Comparison of ENCODE assay signal across 17 mouse cellular contexts in genomic region chr6:91268318-91268717, GRCm38 (mm10). TPM values are rescaled to one million over a fixed set of nuclear protein-coding genes. Genes with fewer than 3 reads are reported as not detected.
"Had no signal": no experiment of that assay in that cellular context is flagged by ENCODE, and none has a peak within 500 bp of the region (broad histone marks: within the 10 kb centered on the region; RNA-seq: fewer than 3 reads in every experiment).

No protein-coding gene starts in this region.

- H3K27ac ChIP-seq: kidney, postnatal 0 days; liver, embryonic 15.5 days; neural tube, embryonic 13.5 days had no signal

- H3K9ac ChIP-seq: liver, embryonic 15.5 days; neural tube, embryonic 13.5 days had no signal

- H3K4me3 ChIP-seq: liver, embryonic 15.5 days; midbrain, embryonic 10.5 days; neural tube, embryonic 13.5 days had no signal

- ATAC-seq: lung, postnatal 0 days; midbrain, embryonic 16.5 days had no signal

- H3K36me3 ChIP-seq: liver, embryonic 15.5 days; midbrain, embryonic 10.5 days; neural tube, embryonic 13.5 days had no signal

- DNase-seq: kidney, adult 11 months; kidney, adult 9 months; kidney, postnatal 36 days; layer of hippocampus, adult 9-11 months; layer of hippocampus, postnatal 36 days; lung, adult 2 months; lung, postnatal 36 days; retina, postnatal 1 day; right cerebral cortex, postnatal 14 days had no signal

- H3K4me1 ChIP-seq: liver, embryonic 15.5 days had no signal

- H3K27me3 ChIP-seq: liver, embryonic 15.5 days; neural tube, embryonic 13.5 days had no signal

- H3K9me3 ChIP-seq: liver, embryonic 15.5 days; midbrain, embryonic 10.5 days; neural tube, embryonic 13.5 days had no signal

- H3K4me2 ChIP-seq: liver, embryonic 11.5 days; liver, embryonic 15.5 days; neural tube, embryonic 13.5 days had no signal

RNA-seq across cellular contexts. Expression of gene Fbln2, which starts 56.1 kb away (rescaled TPM):
- total RNA-seq: megakaryocyte progenitor cell, adult 5-6 weeks had no signal
